Mouse (Mus musculus): Measurements from ENCODE around the gene Mettl16. TPM values are rescaled to one million over a fixed set of nuclear protein-coding genes. Genes with fewer than 3 reads are reported as not detected.

The Mettl16 gene
- total RNA-seq, 1 experiment from 2014 or later, result 28.1 TPM

GRCm38 (mm10) chr11:74869603-74870002, 99.0 kb downstream of the Mettl16 start:
- ATAC-seq (replicated peaks; ENCODE audit: insufficient number of reproducible peaks, low FRiP score, low TSS enrichment, poor library complexity, severe bottlenecking), result no peak

- ATAC-seq (replicated peaks; ENCODE audit: insufficient number of reproducible peaks, low FRiP score, low TSS enrichment, poor library complexity, severe bottlenecking), result no peak
Observed at GRCm38 (mm10) chr11:74870544-74870943, 99.9 kb downstream of the Mettl16 start.

DNA sequence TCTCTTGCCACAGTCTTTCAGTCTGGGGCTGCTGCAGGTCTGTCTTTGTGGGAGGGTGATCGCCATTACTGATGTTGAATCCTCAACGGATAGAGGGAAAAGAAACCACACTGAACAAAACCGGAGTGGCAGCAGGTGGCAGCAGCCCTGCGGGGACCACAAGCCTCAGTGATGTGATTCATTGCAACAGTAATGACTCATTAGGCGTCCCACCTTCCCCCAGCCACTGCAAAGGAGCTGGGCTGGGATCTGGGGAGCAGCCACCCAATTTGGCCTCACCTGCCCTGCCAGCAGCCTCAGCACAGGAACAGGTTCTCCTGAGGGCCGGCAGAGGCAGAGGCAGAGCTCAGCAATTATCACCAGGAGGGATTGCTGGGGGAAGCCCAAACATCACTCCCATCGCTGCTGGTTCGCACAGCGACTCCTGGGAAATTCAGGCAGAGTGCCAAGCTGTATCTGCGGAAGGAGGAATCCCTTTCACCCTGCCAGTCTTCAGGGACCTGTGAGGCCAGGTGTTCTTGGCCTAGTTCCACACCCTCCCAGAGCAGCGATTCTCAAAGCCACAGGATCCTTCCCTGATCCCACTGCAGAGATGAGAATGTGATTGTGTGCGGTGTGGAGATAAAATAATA, 100.5 kb downstream of the Mettl16 start:
- no peak for ATAC-seq (replicated peaks; ENCODE audit: insufficient number of reproducible peaks, low FRiP score, low TSS enrichment, poor library complexity, severe bottlenecking)

- ATAC-seq (replicated peaks; ENCODE audit: insufficient number of reproducible peaks, low FRiP score, low TSS enrichment, poor library complexity, severe bottlenecking), result no peak
Observed at GRCm38 (mm10) chr11:74874630-74875029, 104.0 kb downstream of the Mettl16 start.

DNA sequence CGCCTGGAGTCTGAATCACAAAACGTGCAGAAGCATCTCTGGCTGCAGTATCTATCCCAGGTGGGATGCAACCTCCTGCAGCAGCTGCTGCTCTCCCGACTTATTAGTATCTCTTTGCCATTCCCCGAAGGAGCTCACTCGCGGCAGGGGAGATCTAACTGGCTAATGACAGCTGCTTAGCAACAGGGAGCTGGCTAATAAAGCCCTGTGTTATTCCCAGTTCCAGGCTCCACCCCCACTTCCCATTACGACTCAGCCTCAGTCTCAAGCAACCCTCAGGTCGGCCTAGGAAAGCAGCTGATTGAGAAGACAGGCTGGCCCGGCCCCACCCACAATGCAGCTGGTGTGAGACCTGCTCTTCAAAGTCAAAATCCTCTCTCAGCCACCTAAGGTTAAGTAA, 106.2 kb downstream of the Mettl16 start:
- ATAC-seq (replicated peaks; ENCODE audit: insufficient number of reproducible peaks, low FRiP score, low TSS enrichment, poor library complexity, severe bottlenecking), result no peak

Other genes with a start within 250 kb of the Mettl16 start
- gene Rap1gap2, start 159.9 kb upstream of the Mettl16 start, total RNA-seq (2017), result 186 to 201 TPM (median 194 TPM) in 3 replicates
- not detected in 3 replicates for gene Ccdc92b, start 151.2 kb upstream of the Mettl16 start, total RNA-seq (2017)
- 13.9 to 24.2 TPM (median 16.7 TPM) in 3 replicates for gene Cluh, start 121.3 kb upstream of the Mettl16 start, total RNA-seq (2017)
- 110 to 123 TPM (median 118 TPM) in 3 replicates for gene Pafah1b1, start 46.2 kb upstream of the Mettl16 start, total RNA-seq (2017)
- 8.0 to 14.0 TPM (median 9.5 TPM) in 3 replicates for gene Mnt, start 60.1 kb downstream of the Mettl16 start, total RNA-seq (2017)
- 1.4 to 10.7 TPM (median 3.1 TPM) in 3 replicates for gene Sgsm2, start 126.2 kb downstream of the Mettl16 start, total RNA-seq (2017)
- 26.3 to 41.9 TPM (median 28.8 TPM) in 3 replicates for gene Tsr1, start 127.2 kb downstream of the Mettl16 start, total RNA-seq (2017)
- gene Smg6, start 155.0 kb downstream of the Mettl16 start, total RNA-seq (2017), result 25.4 to 48.6 TPM (median 28.2 TPM) in 3 replicates
- 0.75 to 5.8 TPM (median 3.9 TPM) in 3 replicates for gene Srr, start 155.1 kb downstream of the Mettl16 start, total RNA-seq (2017)

Data from monocyte, adult 5-6 weeks (primary cell).